Mouse (Mus musculus): Measurements from ENCODE around the gene Ell2. TPM values are rescaled to one million over a fixed set of nuclear protein-coding genes. Genes with fewer than 3 reads are reported as not detected.
A peak's percentile ranks its signal among the peaks of the same experiment; 100 is the strongest.

The Ell2 gene
- polyA plus RNA-seq, 1 experiment from 2014 or later, result 6.1 TPM

- no peaks in the 10 kb centered on the region for H3K36me3 ChIP-seq (replicated peaks; ENCODE audit: control insufficient read depth, insufficient read depth, low read depth, low read length)
- H3K4me1 ChIP-seq (ENCODE audit: control insufficient read depth, insufficient read depth, low read length), result no peaks in the 10 kb centered on the region
- H3K9me3 ChIP-seq (replicated peaks; ENCODE audit: control insufficient read depth, low read length), result no peaks in the 10 kb centered on the region
- no peak overlapping the region for H3K4me2 ChIP-seq (ENCODE audit: low read depth, low read length)
- 93% methylated on average over 2 of the region's 2 CpGs for WGBS
- H3K9ac ChIP-seq (replicated peaks; ENCODE audit: low read length), result no peak overlapping the region
- DNase-seq (ENCODE audit: low spot score), result no peak
- H3K4me3 ChIP-seq (ENCODE audit: low read depth, low read length), result no peak overlapping the region
- no peaks in the 10 kb centered on the region for H3K27me3 ChIP-seq (ENCODE audit: control insufficient read depth, insufficient read depth, low read length)
- no peak for ATAC-seq (replicated peaks; ENCODE audit: insufficient number of reproducible peaks, low FRiP score, low TSS enrichment, low read depth)
- H3K27ac ChIP-seq (replicated peaks; ENCODE audit: low read depth, low read length), result no peak overlapping the region
Measured at GRCm38 (mm10) chr13:75789061-75789834, 82.7 kb downstream of the Ell2 start.

DNA sequence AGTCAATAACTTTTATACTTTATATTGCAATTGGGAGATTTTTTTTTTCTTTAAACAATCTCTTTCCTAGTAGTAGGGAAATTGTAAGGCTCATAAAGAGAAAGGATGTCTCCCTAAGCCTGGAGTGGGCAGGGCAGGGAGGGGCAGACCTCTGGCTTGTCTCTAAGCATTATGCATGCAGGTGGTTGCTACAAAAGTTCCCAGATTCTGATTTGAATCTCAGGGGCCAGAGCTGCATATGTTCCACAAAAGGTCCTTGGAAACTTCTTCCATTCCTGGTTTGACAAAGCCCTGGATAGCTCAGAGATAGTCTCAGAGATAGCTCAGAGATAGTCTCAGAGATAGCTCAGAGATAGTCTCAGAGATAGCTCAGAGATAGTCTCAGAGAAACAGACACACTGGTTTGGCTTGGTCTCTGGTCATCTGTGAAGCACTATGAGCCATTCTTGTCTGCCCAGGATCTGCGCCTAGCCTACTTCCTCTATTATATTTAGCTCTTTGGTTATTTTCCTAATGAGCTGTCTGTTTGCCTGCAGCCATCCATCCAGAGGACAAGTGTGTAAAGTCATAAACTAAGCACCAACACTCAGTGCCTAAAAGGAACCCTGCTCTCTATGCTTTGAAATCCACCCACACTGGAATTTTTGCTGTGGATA, 84.1 kb downstream of the Ell2 start:
- no peaks in the 10 kb centered on the region for H3K4me1 ChIP-seq (ENCODE audit: control insufficient read depth, insufficient read depth, low read length)
- no peak overlapping the region for H3K4me2 ChIP-seq (ENCODE audit: low read depth, low read length)
- H3K9me3 ChIP-seq (replicated peaks; ENCODE audit: control insufficient read depth, low read length), result no peaks in the 10 kb centered on the region
- H3K9ac ChIP-seq (replicated peaks; ENCODE audit: low read length), result no peak overlapping the region
- H3K27me3 ChIP-seq (ENCODE audit: control insufficient read depth, insufficient read depth, low read length), result no peaks in the 10 kb centered on the region
- 88% methylated on average over 1 of the region's 1 CpGs for WGBS
- DNase-seq (ENCODE audit: low spot score), result no peak
- ATAC-seq (replicated peaks; ENCODE audit: insufficient number of reproducible peaks, low FRiP score, low TSS enrichment, low read depth), result no peak
- H3K36me3 ChIP-seq (replicated peaks; ENCODE audit: control insufficient read depth, insufficient read depth, low read depth, low read length), result no peaks in the 10 kb centered on the region
- no peak overlapping the region for H3K27ac ChIP-seq (replicated peaks; ENCODE audit: low read depth, low read length)
- no peak overlapping the region for H3K4me3 ChIP-seq (ENCODE audit: low read depth, low read length)

DNA sequence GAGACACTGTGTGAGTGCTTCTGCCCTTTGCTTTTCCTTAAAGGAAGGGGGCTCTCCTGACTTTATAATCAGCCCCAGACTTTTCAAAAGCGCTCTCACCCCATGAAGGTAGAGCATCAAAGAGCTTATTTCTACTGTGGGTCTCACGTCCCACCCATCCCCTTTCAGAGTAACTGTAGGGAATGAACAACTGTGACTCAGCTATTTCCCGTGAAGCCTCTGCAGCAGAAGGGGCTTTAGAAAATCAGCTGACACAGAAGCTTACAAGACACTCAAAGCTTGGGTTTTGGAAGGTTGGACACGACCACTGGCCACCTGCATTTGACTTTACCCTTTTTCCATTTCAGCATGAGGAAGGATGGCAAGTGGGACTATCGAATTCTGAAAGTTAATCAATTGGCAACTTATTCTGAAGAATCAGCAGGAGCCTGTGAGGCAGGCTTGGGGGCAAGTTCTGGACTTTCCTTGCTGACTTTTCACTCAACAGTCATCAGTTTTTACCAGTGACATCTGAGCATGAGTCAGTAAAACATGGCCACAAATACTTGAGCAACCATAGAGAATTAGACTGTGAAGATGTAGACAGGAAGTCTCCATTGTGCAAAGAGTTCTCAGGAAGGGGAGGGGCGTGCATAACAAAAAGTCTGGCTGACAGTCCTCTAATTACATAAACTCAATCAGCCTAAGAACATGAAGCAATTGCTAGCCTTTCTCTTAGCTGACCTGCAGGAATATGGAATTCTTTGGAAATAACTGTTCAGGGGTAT, 87.5 kb downstream of the Ell2 start:
- DNase-seq (ENCODE audit: low spot score), result no peak
- Histone ChIP-seq H3K9me3 (replicated peaks; ENCODE audit: control insufficient read depth, low read length) (no peaks in the 10 kb centered on the region), H3K4me3 (ENCODE audit: low read depth, low read length) (no peak overlapping the region), H3K27ac (replicated peaks; ENCODE audit: low read depth, low read length) (no peak overlapping the region), H3K9ac (replicated peaks; ENCODE audit: low read length) (no peak overlapping the region), H3K36me3 (replicated peaks; ENCODE audit: control insufficient read depth, insufficient read depth, low read depth, low read length) (no peaks in the 10 kb centered on the region), H3K4me1 (ENCODE audit: control insufficient read depth, insufficient read depth, low read length) (no peaks in the 10 kb centered on the region), H3K27me3 (ENCODE audit: control insufficient read depth, insufficient read depth, low read length) (no peaks in the 10 kb centered on the region), H3K4me2 (ENCODE audit: low read depth, low read length) (no peak overlapping the region)
- ATAC-seq (replicated peaks; ENCODE audit: insufficient number of reproducible peaks, low FRiP score, low TSS enrichment, low read depth), result no peak
- 64% methylated on average over 6 of the region's 6 CpGs for WGBS

- WGBS, result 31% methylated on average over 18 of the region's 18 CpGs
- no peaks in the 10 kb centered on the region for H3K36me3 ChIP-seq (replicated peaks; ENCODE audit: control insufficient read depth, insufficient read depth, low read depth, low read length)
- no peak overlapping the region; the same call in 1 of the 2 replicates for H3K9ac ChIP-seq (replicated peaks; ENCODE audit: low read length)
- H3K27me3 ChIP-seq (ENCODE audit: control insufficient read depth, insufficient read depth, low read length), result no peaks in the 10 kb centered on the region
- H3K9me3 ChIP-seq (replicated peaks; ENCODE audit: control insufficient read depth, low read length), result no peaks in the 10 kb centered on the region
- no peaks in the 10 kb centered on the region for H3K4me1 ChIP-seq (ENCODE audit: control insufficient read depth, insufficient read depth, low read length)
- peak; percentile 96 for ATAC-seq (replicated peaks; ENCODE audit: insufficient number of reproducible peaks, low FRiP score, low TSS enrichment, low read depth)
- DNase-seq (ENCODE audit: low spot score), result peak; percentile 86
- H3K4me2 ChIP-seq (ENCODE audit: low read depth, low read length), result peak overlapping the region; percentile 5
- no peak overlapping the region for H3K27ac ChIP-seq (replicated peaks; ENCODE audit: low read depth, low read length)
- H3K4me3 ChIP-seq (ENCODE audit: low read depth, low read length), result no peak overlapping the region
Measured at GRCm38 (mm10) chr13:75797369-75798141, 91.0 kb downstream of the Ell2 start.

DNA sequence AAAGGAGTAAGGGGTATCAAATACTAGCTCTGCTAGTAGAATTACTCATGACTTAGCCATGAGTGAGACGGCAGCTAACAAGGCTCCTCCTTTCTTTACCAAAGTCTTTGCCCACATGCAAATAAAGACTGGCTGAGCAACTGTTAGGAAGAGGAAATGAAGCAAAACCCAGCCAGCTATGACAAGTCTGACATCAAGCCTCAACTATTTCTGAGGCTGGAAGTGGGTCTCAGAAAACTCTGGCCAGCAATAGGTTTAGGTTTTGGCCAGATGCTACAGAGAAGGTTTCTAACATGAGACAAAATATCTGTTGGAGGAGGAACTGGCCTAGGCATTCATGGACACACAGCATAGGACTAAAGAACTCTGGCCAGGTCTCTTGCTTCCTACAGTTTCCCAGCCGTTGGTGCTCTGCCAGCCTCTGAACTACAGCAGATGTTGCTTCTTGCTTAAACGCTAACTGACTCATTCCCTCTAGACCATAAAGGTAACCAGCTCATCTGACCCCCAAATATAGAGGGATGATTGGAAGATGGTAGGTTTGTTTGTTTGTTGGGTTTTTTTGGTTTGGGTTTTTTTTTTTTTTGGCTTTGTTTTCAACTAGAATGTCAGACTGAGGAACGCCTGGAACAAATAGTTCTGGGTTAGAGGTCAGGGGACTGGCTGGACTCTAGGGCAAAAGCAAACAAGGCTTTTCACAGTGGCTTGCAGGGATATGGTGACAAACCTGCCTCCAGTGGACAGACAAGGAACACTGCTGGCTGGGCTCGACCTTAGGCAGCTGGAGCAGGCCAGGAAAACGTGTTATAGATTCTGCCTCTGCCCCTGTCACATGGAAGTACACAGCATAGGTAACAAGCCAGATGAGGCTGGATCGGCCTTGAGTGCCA, 92.1 kb downstream of the Ell2 start:
- Histone ChIP-seq H3K27me3 (ENCODE audit: control insufficient read depth, insufficient read depth, low read length) (no peaks in the 10 kb centered on the region), H3K4me1 (ENCODE audit: control insufficient read depth, insufficient read depth, low read length) (no peaks in the 10 kb centered on the region), H3K36me3 (replicated peaks; ENCODE audit: control insufficient read depth, insufficient read depth, low read depth, low read length) (no peaks in the 10 kb centered on the region), H3K27ac (replicated peaks; ENCODE audit: low read depth, low read length) (no peak overlapping the region), H3K9ac (replicated peaks; ENCODE audit: low read length) (no peak overlapping the region), H3K4me2 (ENCODE audit: low read depth, low read length) (no peak overlapping the region), H3K4me3 (ENCODE audit: low read depth, low read length) (no peak overlapping the region), H3K9me3 (replicated peaks; ENCODE audit: control insufficient read depth, low read length) (no peaks in the 10 kb centered on the region)
- ATAC-seq (replicated peaks; ENCODE audit: insufficient number of reproducible peaks, low FRiP score, low TSS enrichment, low read depth), result no peak
- 65% methylated on average over 7 of the region's 7 CpGs for WGBS
- no peak for DNase-seq (ENCODE audit: low spot score)

- no peak overlapping the region for H3K27ac ChIP-seq (replicated peaks; ENCODE audit: low read depth, low read length)
- H3K27me3 ChIP-seq (ENCODE audit: control insufficient read depth, insufficient read depth, low read length), result no peaks in the 10 kb centered on the region
- no peak for ATAC-seq (replicated peaks; ENCODE audit: insufficient number of reproducible peaks, low FRiP score, low TSS enrichment, low read depth)
- no peak for DNase-seq (ENCODE audit: low spot score)
- no peaks in the 10 kb centered on the region for H3K36me3 ChIP-seq (replicated peaks; ENCODE audit: control insufficient read depth, insufficient read depth, low read depth, low read length)
- no peaks in the 10 kb centered on the region for H3K9me3 ChIP-seq (replicated peaks; ENCODE audit: control insufficient read depth, low read length)
- 80% methylated on average over 3 of the region's 3 CpGs for WGBS
- H3K4me1 ChIP-seq (ENCODE audit: control insufficient read depth, insufficient read depth, low read length), result no peaks in the 10 kb centered on the region
- H3K4me3 ChIP-seq (ENCODE audit: low read depth, low read length), result no peak overlapping the region
- H3K9ac ChIP-seq (replicated peaks; ENCODE audit: low read length), result no peak overlapping the region
- no peak overlapping the region for H3K4me2 ChIP-seq (ENCODE audit: low read depth, low read length)
Measured at GRCm38 (mm10) chr13:75799421-75799820, 92.9 kb downstream of the Ell2 start.

DNA sequence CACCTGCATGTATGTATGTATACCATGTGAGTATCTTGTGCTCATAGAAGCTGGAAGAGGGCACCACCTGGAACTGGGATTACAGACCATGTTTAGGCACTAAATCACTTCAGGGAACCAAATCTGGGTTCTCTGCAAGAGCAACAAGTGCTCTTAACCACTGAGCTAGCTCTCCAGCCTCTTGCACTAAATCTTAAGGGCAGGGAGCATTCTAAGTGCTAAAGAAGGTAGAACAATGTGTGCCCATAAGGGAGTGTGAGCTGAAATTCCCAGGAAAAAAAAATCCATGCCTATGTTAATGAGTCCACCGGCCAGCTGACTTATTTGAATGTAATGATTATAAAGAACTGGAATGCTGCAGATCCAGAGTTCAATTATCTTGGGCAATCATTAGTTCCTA, 101.4 kb downstream of the Ell2 start:
- no peaks in the 10 kb centered on the region for H3K4me1 ChIP-seq (ENCODE audit: control insufficient read depth, insufficient read depth, low read length)
- 92% methylated on average over 1 of the region's 1 CpGs for WGBS
- H3K27me3 ChIP-seq (ENCODE audit: control insufficient read depth, insufficient read depth, low read length), result no peaks in the 10 kb centered on the region
- no peak overlapping the region for H3K4me3 ChIP-seq (ENCODE audit: low read depth, low read length)
- no peak for DNase-seq (ENCODE audit: low spot score)
- no peak overlapping the region for H3K4me2 ChIP-seq (ENCODE audit: low read depth, low read length)
- H3K9me3 ChIP-seq (replicated peaks; ENCODE audit: control insufficient read depth, low read length), result no peaks in the 10 kb centered on the region
- H3K36me3 ChIP-seq (replicated peaks; ENCODE audit: control insufficient read depth, insufficient read depth, low read depth, low read length), result no peaks in the 10 kb centered on the region
- no peak overlapping the region for H3K27ac ChIP-seq (replicated peaks; ENCODE audit: low read depth, low read length)
- no peak overlapping the region for H3K9ac ChIP-seq (replicated peaks; ENCODE audit: low read length)
- no peak for ATAC-seq (replicated peaks; ENCODE audit: insufficient number of reproducible peaks, low FRiP score, low TSS enrichment, low read depth)
